Mouse (Mus musculus): ENCODE data around the gene Gm10719. TPM values are rescaled to one million over a fixed set of nuclear protein-coding genes. Genes with fewer than 3 reads are reported as not detected.
"Not testable (repeated sequence)": the region's sequence is repeated elsewhere in the genome, so short reads cannot be mapped to it uniquely, and the experiment has no call there.

The Gm10719 gene
- polyA plus RNA-seq, 1 experiment from 2014 or later, result not detected

- ATAC-seq; H3K9ac ChIP-seq (ENCODE audit: low read depth, low read length); H3K36me3 ChIP-seq (ENCODE audit: control insufficient read depth, insufficient read depth, low read length); H3K4me3 ChIP-seq (ENCODE audit: low read length); H3K4me2 ChIP-seq (ENCODE audit: low read length); H3K4me1 ChIP-seq (ENCODE audit: control insufficient read depth, insufficient read depth, low read depth, low read length); H3K9me3 ChIP-seq (ENCODE audit: control insufficient read depth, low read length); H3K27ac ChIP-seq (ENCODE audit: low read depth, low read length); H3K27me3 ChIP-seq (replicated peaks; ENCODE audit: control insufficient read depth, insufficient read depth, low read length): not testable (repeated sequence)
- WGBS, result 74% methylated on average over 15 of the region's 16 CpGs
Observed at GRCm38 (mm10) chr9:3023985-3024648, 6.9 kb downstream of the Gm10719 start.

DNA sequence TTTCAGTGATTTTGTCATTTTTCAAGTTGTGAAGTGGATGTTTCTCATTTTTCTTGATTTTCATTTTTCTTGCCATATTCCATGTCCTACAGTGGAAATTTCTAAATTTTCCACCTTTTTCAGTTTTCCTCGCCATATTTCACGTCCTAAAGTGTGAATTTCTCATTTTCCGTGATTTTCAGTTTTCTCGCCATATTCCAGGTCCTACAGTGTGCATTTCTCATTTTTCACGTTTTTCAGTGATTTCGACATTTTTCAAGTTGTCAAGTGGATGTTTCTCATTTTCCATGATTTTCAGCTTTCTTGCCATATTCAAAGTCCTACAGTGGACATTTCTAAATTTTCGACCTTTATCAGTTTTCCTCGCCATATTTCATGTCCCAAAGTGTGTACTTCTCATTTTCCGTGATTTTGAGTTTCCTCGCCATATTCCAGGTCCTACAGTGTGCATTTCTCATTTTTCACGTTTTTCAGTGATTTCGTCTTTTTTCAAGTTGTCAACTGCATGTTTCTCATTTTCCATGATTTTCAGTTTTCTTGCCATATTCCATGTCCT is 7.8 kb downstream of the Gm10719 start, which contains the start of gene Gm10717:
TSS of gene Gm10717 (plus strand) at position 506 of the 556 bp plus-strand sequence.
- H3K36me3 ChIP-seq (ENCODE audit: control insufficient read depth, insufficient read depth, low read length); H3K9me3 ChIP-seq (ENCODE audit: control insufficient read depth, low read length): not testable (repeated sequence)
- 76% methylated on average over 12 of the region's 12 CpGs for WGBS

DNA sequence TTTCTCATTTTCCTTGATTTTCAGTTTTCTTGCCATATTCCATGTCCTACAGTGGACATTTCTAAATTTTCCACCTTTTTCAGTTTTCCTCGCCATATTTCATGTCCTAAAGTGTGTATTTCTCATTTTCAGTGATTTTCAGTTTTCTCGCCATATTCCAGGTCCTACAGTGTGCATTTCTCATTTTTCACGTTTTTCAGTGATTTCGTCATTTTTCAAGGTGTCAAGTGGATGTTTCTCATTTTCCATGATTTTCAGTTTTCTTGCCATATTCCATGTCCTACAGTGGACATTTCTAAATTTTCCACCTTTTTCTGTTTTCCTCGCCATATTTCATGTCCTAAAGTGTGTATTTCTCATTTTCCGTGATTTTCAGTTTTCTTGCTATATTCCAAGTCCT is 8.4 kb downstream of the Gm10719 start:
- H3K9ac ChIP-seq (ENCODE audit: low read depth, low read length); H3K4me3 ChIP-seq (ENCODE audit: low read length); H3K4me1 ChIP-seq (ENCODE audit: control insufficient read depth, insufficient read depth, low read depth, low read length); H3K27ac ChIP-seq (ENCODE audit: low read depth, low read length); ATAC-seq; H3K4me2 ChIP-seq (ENCODE audit: low read length); H3K9me3 ChIP-seq (ENCODE audit: control insufficient read depth, low read length); H3K36me3 ChIP-seq (ENCODE audit: control insufficient read depth, insufficient read depth, low read length); H3K27me3 ChIP-seq (replicated peaks; ENCODE audit: control insufficient read depth, insufficient read depth, low read length): not testable (repeated sequence)
- 65% methylated on average over 4 of the region's 6 CpGs for WGBS

More for the DNA sequence above, 7.8 kb downstream of the Gm10719 start, which contains the start of gene Gm10717:
- not testable (repeated sequence) for H3K27me3 ChIP-seq (replicated peaks; ENCODE audit: control insufficient read depth, insufficient read depth, low read length); H3K27ac ChIP-seq (ENCODE audit: low read depth, low read length); H3K4me2 ChIP-seq (ENCODE audit: low read length); H3K4me3 ChIP-seq (ENCODE audit: low read length); H3K4me1 ChIP-seq (ENCODE audit: control insufficient read depth, insufficient read depth, low read depth, low read length); ATAC-seq; H3K9ac ChIP-seq (ENCODE audit: low read depth, low read length)

DNA sequence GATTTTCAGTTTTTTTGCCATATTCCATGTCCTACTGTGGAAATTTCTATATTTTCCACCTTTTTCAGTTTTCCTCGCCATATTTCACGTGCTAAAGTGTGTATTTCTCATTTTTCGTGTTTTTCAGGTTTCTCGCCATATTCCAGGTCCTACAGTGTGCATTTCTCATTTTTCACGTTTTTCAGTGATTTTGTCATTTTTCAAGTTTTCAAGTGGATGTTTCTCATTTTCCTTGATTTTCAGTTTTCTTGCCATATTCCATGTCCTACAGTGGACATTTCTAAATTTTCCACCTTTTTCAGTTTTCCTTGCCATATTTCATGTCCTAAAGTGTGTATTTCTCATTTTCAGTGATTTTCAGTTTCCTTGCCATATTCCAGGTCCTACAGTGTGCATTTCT is 8.9 kb downstream of the Gm10719 start:
- ATAC-seq; H3K9ac ChIP-seq (ENCODE audit: low read depth, low read length); H3K27ac ChIP-seq (ENCODE audit: low read depth, low read length); H3K4me2 ChIP-seq (ENCODE audit: low read length); H3K4me1 ChIP-seq (ENCODE audit: control insufficient read depth, insufficient read depth, low read depth, low read length); H3K36me3 ChIP-seq (ENCODE audit: control insufficient read depth, insufficient read depth, low read length); H3K4me3 ChIP-seq (ENCODE audit: low read length); H3K27me3 ChIP-seq (replicated peaks; ENCODE audit: control insufficient read depth, insufficient read depth, low read length); H3K9me3 ChIP-seq (ENCODE audit: control insufficient read depth, low read length): not testable (repeated sequence)
- 73% methylated on average over 5 of the region's 5 CpGs for WGBS

DNA sequence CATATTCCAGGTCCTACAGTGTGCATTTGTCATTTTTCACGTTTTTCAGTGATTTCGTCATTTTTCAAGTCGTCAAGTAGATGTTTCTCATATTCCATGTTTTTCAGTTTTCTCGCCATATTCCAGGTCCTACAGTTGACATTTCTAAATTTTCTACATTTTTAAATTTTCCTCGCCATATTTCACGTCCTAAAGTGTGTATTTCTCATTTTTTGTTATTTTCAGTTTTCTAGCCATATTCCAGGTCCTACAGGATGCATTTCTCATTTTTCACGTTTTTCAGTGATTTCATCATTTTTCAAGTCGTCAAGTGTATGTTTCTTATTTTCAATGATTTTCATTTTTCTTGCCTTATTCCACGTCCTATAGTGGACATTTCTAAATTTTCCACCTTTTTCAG is 9.5 kb downstream of the Gm10719 start:
- H3K4me3 ChIP-seq (ENCODE audit: low read length); H3K4me1 ChIP-seq (ENCODE audit: control insufficient read depth, insufficient read depth, low read depth, low read length); H3K9me3 ChIP-seq (ENCODE audit: control insufficient read depth, low read length); H3K9ac ChIP-seq (ENCODE audit: low read depth, low read length); H3K4me2 ChIP-seq (ENCODE audit: low read length); H3K27me3 ChIP-seq (replicated peaks; ENCODE audit: control insufficient read depth, insufficient read depth, low read length); H3K27ac ChIP-seq (ENCODE audit: low read depth, low read length); H3K36me3 ChIP-seq (ENCODE audit: control insufficient read depth, insufficient read depth, low read length); ATAC-seq: not testable (repeated sequence)
- 72% methylated on average over 9 of the region's 9 CpGs for WGBS

- not testable (repeated sequence) for H3K9ac ChIP-seq (ENCODE audit: low read depth, low read length); H3K4me2 ChIP-seq (ENCODE audit: low read length); H3K36me3 ChIP-seq (ENCODE audit: control insufficient read depth, insufficient read depth, low read length); H3K27ac ChIP-seq (ENCODE audit: low read depth, low read length); H3K4me3 ChIP-seq (ENCODE audit: low read length); H3K27me3 ChIP-seq (replicated peaks; ENCODE audit: control insufficient read depth, insufficient read depth, low read length); H3K4me1 ChIP-seq (ENCODE audit: control insufficient read depth, insufficient read depth, low read depth, low read length); H3K9me3 ChIP-seq (ENCODE audit: control insufficient read depth, low read length)
- WGBS, result 74% methylated on average over 9 of the region's 9 CpGs
- ATAC-seq, result 0 out of 2 replicates have a peak, but pooled peaks have one; percentile 9
Observed at GRCm38 (mm10) chr9:3027200-3027599, 10.0 kb downstream of the Gm10719 start.

GRCm38 (mm10) chr9:3029276-3030000 is 12.2 kb downstream of the Gm10719 start:
- H3K27me3 ChIP-seq (replicated peaks; ENCODE audit: control insufficient read depth, insufficient read depth, low read length); ATAC-seq; H3K4me3 ChIP-seq (ENCODE audit: low read length); H3K4me1 ChIP-seq (ENCODE audit: control insufficient read depth, insufficient read depth, low read depth, low read length); H3K36me3 ChIP-seq (ENCODE audit: control insufficient read depth, insufficient read depth, low read length); H3K9me3 ChIP-seq (ENCODE audit: control insufficient read depth, low read length); H3K4me2 ChIP-seq (ENCODE audit: low read length); H3K27ac ChIP-seq (ENCODE audit: low read depth, low read length); H3K9ac ChIP-seq (ENCODE audit: low read depth, low read length): not testable (repeated sequence)
- 70% methylated on average over 12 of the region's 16 CpGs for WGBS

GRCm38 (mm10) chr9:3030677-3031318 is 13.6 kb downstream of the Gm10719 start:
- not testable (repeated sequence) for H3K27ac ChIP-seq (ENCODE audit: low read depth, low read length); H3K36me3 ChIP-seq (ENCODE audit: control insufficient read depth, insufficient read depth, low read length); H3K4me2 ChIP-seq (ENCODE audit: low read length); H3K9me3 ChIP-seq (ENCODE audit: control insufficient read depth, low read length); H3K4me3 ChIP-seq (ENCODE audit: low read length); H3K27me3 ChIP-seq (replicated peaks; ENCODE audit: control insufficient read depth, insufficient read depth, low read length); H3K4me1 ChIP-seq (ENCODE audit: control insufficient read depth, insufficient read depth, low read depth, low read length); H3K9ac ChIP-seq (ENCODE audit: low read depth, low read length)
- WGBS, result 64% methylated on average over 2 of the region's 10 CpGs
- ATAC-seq, result peak; percentile 56; the same call in 1 of the 2 replicates

GRCm38 (mm10) chr9:3034299-3034698 is 17.1 kb downstream of the Gm10719 start, which contains the start of gene Gm17535:
TSS of gene Gm17535 (plus strand) at chr9:3034599.
- H3K4me2 ChIP-seq (ENCODE audit: low read length); H3K4me3 ChIP-seq (ENCODE audit: low read length); H3K4me1 ChIP-seq (ENCODE audit: control insufficient read depth, insufficient read depth, low read depth, low read length); H3K36me3 ChIP-seq (ENCODE audit: control insufficient read depth, insufficient read depth, low read length); H3K9ac ChIP-seq (ENCODE audit: low read depth, low read length); H3K9me3 ChIP-seq (ENCODE audit: control insufficient read depth, low read length); ATAC-seq; H3K27me3 ChIP-seq (replicated peaks; ENCODE audit: control insufficient read depth, insufficient read depth, low read length); H3K27ac ChIP-seq (ENCODE audit: low read depth, low read length): not testable (repeated sequence)
- no CpG with 5 or more reads among the region's 8 CpGs for WGBS

All from hindbrain, embryonic 16.5 days (tissue).